Mouse (Mus musculus) kidney, adult 2 months (tissue): Measurements from ENCODE around the gene Dock11.

Experiments used
- CTCF ChIP-seq: fragments of 200-500 bp; conservative IDR thresholded peaks from 2 replicates; pipeline ENCODE4 v1.5.1; 2011; ENCODE audit warnings: low read depth, mild to moderate bottlenecking, control low read depth, low read length, moderate library complexity, mixed read lengths; ENCODE audit not compliant: insufficient read depth, insufficient read length
- POLR2A ChIP-seq: fragments of 200-500 bp; IDR thresholded peaks from one replicate; pipeline ENCODE4 v1.6.1; 2011; ENCODE audit warnings: low read depth, low read length, control low read depth

- TF ChIP-seq CTCF (no peak), POLR2A (no peak)
Measured at GRCm38 (mm10) chrX:35898501-35898766, 9.8 kb downstream of the Dock11 start.
